Mouse (Mus musculus) embryo, embryonic 10 days (tissue): Measurements from ENCODE around the gene Tex29.

Experiments used
- DNase-seq: peaks from one replicate; pipeline ENCODE4 v3.0.0-alpha.2; 2015; ENCODE audit warnings: low spot score

Tex29 gene

DNA sequence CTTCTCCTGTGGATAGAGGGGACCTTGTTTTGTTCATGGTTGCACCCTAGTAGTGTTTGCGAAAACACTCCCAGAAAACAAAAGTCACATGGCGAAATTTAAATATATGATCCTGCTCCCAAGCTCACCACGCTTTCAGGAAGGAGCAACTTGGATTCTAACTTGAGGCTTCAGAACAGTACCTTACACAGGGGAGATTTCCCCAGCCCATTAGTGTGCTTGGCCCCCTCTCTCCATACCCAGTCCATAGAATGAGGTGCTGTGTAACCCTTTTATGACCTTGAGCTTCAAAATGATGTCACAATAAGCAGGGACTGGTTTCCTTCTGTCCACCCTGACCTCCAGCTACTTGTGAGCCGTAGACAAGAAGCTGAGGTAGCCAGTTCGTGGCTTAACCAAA lies at the start of gene Tex29:
Tex29 (plus strand) TSS at position 301 of the 400 bp plus-strand sequence.
- DNase-seq: no peak

- no peak for DNase-seq
Observed at GRCm38 (mm10) chr8:11794956-11795355, 45.3 kb upstream of the Tex29 start.

DNA sequence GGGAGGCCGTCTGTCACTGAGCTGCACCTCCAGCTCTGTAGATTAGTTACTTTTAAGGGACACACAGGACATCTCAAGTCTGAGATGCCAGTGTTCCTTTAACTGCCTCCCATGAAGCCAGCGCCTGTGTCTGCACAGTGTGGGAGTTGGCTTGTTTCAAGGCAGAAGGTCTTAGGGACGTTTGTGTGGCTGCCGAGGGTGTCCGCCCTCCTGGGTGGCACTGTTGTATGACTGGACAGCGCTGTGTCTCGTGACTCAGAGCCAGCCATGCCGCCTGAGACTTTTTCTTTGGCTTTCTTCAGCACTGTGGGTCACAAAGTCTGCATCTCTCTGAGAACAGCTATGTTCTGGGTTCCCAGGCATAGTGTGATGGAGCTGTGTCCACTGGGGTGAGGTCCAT lies 43.1 kb upstream of the Tex29 start:
- DNase-seq: no peak

GRCm38 (mm10) chr8:11797729-11798479 lies 42.4 kb upstream of the Tex29 start:
- no peak for DNase-seq

DNA sequence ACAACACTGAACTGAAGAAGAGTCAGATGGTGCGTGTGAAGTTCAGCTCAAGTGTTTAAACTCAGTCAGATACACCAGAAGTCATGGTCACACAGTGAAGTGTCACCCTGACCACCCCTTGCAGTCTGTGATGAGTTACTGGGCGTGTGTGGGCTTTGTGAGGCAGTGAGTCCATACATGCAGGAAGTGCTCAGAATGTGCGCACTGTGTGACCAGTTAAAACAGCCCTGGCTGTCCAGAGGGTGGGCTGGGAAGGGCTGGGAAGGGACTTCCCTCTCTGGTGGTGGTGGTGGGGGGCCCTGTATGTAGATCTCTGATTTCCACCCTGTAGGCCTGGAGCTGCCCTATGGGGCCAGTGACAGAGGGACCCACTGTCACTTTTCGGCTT lies 41.8 kb upstream of the Tex29 start:
- no peak for DNase-seq

DNA sequence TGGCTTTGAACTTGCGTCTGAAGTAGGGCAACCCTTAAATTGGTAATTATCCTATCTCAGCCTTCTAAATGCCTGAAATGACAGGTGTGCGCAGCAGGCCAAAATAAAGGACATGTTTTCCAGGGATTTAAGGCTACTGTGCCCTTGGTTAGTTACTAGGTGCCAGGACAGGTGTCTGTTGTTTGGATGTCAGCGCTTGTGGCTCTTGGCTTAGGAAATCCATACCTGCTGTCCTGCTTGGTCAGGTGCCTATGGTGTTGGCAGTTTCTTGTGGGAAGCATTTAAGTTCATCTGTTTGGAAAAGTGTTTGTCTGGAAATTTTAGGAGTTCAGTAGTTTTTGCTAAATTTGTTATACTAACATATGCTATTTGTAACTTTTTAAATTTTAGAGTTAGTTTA lies 41.2 kb upstream of the Tex29 start:
- DNase-seq: no peak

GRCm38 (mm10) chr8:11800481-11800880 lies 39.8 kb upstream of the Tex29 start:
- DNase-seq: no peak

GRCm38 (mm10) chr8:11801571-11801970 lies 38.7 kb upstream of the Tex29 start:
- no peak for DNase-seq

DNA sequence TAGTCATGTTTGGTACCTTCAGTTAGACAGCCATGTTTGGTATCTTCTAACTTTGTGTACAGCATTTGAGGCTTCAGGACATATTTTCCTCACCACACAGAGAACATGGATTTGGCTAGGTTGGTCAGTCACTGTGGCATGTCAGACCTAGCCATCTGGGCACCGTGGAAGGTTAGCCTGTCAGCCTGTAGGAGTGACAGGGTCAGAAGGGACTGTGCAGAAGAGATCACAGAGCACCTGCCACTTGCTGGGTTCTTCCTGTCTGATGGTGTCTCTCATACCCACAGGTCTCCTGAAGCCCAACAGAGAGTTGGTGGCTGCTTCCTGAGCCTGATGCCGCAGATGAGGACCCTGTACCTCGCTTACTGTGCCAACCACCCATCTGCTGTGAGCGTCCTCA lies 35.4 kb upstream of the Tex29 start:
- no peak for DNase-seq

- no peak for DNase-seq
Observed at GRCm38 (mm10) chr8:11806252-11806651, 34.0 kb upstream of the Tex29 start.

DNA sequence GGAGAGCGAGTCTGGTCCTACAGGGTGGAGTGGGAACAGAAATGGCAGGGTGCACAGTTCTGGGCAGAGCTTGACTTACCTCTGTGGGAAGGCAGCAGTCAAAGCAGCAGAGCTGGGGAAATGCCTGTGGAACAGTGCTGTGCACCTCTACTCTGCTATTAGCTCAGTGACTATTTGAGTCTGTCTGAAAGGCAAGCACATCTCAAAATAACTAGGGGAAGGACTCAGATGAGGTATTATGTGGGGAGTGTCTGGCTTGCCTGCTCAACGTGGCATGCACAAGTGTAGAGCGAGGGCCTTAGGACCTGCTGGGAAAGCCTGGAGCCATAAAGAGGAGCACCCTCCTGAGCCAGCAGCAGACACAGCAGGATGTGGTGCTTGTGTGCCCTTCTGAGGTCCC lies 32.9 kb upstream of the Tex29 start:
- DNase-seq: no peak

DNA sequence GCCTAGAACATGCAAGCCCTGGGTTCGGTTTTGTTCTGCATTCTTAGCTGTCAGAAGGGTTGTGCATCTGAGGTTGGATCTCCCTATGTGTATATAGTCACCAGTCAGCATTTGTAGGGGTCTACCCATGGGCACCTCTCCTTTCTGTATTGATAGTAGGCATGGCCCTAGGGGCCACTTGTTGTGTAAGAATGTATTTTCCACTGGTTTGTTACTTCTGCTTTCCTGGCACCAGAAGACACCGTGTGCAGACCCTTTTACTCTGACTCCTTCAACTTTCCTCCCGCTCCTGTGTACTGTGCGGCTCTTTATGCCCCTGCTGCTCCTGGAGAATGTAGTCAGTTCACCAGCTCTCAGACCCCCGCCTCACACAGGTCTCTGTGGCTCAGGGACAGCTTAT lies 32.2 kb upstream of the Tex29 start:
- no peak for DNase-seq

DNA sequence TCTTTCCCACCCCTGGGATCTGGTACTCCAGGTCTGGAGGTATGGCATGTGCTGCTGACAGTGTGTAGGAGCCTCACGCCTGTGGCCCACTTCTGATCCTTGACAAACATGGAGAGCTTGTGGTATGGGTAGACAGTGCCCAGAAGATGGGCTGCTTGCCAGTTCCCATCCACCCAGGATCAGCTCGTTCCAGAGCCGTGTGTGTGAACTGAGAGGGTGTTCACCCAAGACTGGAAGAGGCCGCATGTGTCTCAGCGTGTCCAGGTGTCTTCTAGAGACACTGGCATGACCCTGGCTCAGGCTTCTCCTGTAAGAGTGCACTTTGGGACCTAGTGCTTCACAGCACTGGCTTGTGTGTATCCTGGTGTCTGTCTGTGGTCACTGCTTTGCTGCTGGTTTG lies 29.8 kb upstream of the Tex29 start:
- DNase-seq: no peak

DNA sequence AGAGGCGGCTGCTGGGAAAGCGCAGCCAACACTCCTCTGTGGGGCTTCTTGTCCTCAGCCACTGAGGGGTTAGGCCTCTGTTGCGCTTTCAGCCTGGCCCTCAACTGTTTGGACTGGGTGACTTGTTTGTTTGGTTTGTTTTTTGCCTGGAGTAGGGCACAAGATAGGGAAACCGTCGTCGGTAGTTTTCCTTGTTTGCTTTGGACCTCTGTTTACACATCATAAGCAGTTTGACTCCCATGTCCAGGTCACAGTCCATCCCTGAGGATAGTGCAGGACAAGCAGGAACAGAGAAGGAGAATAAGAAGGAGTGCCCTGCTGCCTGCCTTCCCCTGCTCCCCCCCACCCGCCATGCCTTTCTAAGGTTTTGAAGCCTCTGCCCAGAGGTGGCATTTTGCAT lies 26.5 kb upstream of the Tex29 start:
- DNase-seq: no peak

DNA sequence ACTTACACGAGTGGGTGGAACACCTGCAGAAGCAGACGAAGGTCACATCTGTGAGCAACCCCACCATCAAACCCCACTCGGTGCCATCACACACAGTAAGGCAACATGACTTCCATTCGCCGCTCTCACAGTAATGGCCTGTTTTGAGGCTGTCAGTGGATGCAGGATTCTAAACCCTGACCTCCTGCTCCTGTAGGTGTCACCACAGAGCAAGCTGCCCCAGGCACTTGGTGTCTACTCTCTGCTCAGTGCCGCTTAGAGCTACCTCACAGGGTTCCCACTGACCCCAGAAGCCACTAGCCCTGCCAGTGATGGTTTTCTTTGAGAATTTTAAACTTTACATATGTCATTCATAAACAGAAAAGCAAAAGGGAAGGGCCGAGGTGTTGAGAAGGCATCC lies 25.1 kb upstream of the Tex29 start:
- peak; percentile 18 for DNase-seq

DNA sequence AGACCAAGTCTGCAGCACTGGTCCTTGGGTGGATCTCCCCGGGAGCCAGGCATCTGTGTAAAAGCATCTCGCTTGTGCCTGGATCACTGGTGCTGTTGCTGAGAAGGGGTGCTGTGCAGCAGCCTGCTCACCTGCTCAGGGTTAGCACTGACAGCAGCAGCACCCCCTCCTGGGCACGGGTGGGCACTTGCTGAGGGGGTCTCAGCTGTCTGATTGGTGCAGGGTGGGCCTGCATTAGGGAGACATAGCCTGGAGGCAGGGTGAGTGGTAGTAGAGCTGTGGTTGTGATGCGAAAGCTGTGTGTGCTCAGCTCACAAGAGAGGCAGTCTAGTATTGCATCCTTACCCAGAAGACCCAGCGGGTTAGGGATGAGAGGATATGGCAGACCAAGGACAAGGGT lies 20.1 kb upstream of the Tex29 start:
- DNase-seq: no peak

DNA sequence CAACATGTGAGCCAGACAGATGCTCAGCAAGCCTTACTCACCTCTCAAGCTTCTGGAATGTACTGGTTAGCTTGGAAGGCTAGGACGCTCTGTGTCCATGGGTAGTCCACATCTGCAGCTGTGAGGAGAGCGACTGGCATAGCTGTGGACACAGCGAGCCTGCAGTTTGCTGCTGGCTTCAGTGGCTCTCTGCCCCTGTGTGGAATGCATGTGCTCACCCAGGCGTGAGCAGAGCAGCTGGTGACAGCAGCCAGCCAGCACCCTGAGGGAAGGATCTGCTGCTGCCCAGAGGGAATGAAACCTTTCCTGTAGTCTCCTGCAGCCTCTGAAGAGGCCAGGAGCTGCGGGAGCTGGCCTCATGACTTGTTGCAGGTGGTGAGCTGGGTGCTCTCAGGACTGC lies 19.7 kb upstream of the Tex29 start:
- DNase-seq: no peak

GRCm38 (mm10) chr8:11821451-11822206 lies 18.6 kb upstream of the Tex29 start:
- DNase-seq: no peak

GRCm38 (mm10) chr8:11822550-11823060 lies 17.7 kb upstream of the Tex29 start:
- no peak for DNase-seq

DNA sequence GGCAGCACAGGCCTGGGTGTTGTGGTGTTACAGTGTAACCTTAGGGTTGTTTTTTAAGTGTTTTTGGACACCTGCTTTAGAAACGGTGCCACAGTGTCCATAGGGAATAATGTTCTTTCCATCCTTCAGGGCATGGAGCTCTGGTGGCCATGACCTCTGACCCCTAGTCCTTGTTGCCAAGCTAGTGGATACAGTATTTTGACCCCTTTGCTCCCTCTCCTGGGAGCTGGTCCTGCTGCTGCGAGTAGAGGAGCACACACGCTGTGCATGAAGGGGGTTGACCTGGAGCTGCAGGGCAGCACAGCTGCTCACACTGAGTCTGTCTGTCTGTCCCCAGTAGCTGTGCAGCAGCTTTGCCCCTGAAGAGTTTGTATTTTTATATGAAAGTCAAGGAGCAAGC lies 14.5 kb upstream of the Tex29 start:
- peak; percentile 25 for DNase-seq

DNA sequence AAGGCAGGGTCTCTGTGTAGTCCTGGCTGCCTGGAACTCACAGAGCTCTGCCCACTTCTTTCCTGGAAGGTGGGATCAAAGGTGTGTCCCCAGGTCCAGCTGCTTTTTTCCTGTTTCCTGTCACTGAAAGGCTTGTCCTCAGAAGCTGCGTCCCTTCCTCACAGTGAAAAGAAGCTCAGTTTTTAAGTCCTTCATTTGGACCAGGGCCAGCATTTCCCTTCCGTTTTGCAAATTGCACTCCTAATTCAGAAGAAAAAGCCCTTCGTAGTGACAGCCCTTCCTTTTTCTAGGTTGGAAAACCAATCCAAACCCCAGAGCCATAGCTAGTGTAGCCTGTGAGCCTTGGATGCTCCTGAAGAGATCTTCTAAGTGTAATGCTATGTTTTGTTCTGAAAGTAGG lies 13.0 kb upstream of the Tex29 start:
- DNase-seq: no peak

GRCm38 (mm10) chr8:11830214-11831046 lies 9.8 kb upstream of the Tex29 start:
- no peak for DNase-seq

- DNase-seq: no peak
Observed at GRCm38 (mm10) chr8:11831174-11831573, 9.1 kb upstream of the Tex29 start.
